Mouse (Mus musculus) midbrain, embryonic 16.5 days (tissue): ENCODE measurements at regions not wholly inside any gene's neighbourhood (a gene's known extent, or its start where the extent isn't known, plus 50 kb on each side); places are given as distances from the start of the nearest gene placed in this dataset. TPM values are rescaled to one million over a fixed set of nuclear protein-coding genes. Genes with fewer than 3 reads are reported as not detected.

Experiments used
- ATAC-seq: fragments of 200-750 bp; cut with Nextera tagmentation; 2 replicates; pipeline ENCODE4 v1.8.0; 2017; ENCODE audit warnings: moderate TSS enrichment
- H3K27ac ChIP-seq: fragments of 300-500 bp; sonication (generic); 2 replicates; pipeline ENCODE4 v1.5.1; 2014; ENCODE audit warnings: mild to moderate bottlenecking, low read length, mixed read lengths
- H3K27me3 ChIP-seq: fragments of 300-500 bp; sonication (generic); 2 replicates; pipeline ENCODE4 v1.6.1; 2014; ENCODE audit warnings: low read depth, low read length, mixed read lengths; ENCODE audit not compliant: control insufficient read depth, insufficient read depth
- H3K36me3 ChIP-seq: fragments of 300-500 bp; sonication (generic); 2 replicates; pipeline ENCODE4 v1.6.1; 2014; ENCODE audit warnings: mild to moderate bottlenecking, low read length, moderate library complexity, mixed read lengths; ENCODE audit not compliant: control insufficient read depth, insufficient read depth
- H3K4me1 ChIP-seq: fragments of 300-500 bp; sonication (generic); 2 replicates; pipeline ENCODE4 v1.6.1; 2014; ENCODE audit warnings: mild to moderate bottlenecking, low read length, mixed read lengths; ENCODE audit not compliant: control insufficient read depth, insufficient read depth
- H3K4me2 ChIP-seq: fragments of 300-500 bp; sonication (generic); 2 replicates; pipeline ENCODE4 v1.6.1; 2014; ENCODE audit warnings: mild to moderate bottlenecking, low read length, mixed read lengths
- H3K4me3 ChIP-seq: fragments of 300-500 bp; sonication (generic); 2 replicates; pipeline ENCODE4 v1.5.1; 2014; ENCODE audit warnings: low read depth, mild to moderate bottlenecking, low read length, moderate library complexity, mixed read lengths
- H3K9ac ChIP-seq: fragments of 300-500 bp; sonication (generic); 2 replicates; pipeline ENCODE4 v1.6.1; 2014; ENCODE audit warnings: low read depth, low read length, mixed read lengths
- H3K9me3 ChIP-seq: fragments of 300-500 bp; sonication (generic); replicated peaks from 2 replicates; pipeline ENCODE4 v1.6.1; 2014; ENCODE audit warnings: mild to moderate bottlenecking, low read length, mixed read lengths; ENCODE audit not compliant: control insufficient read depth, poor library complexity, severe bottlenecking
- WGBS: fragments of 180-500 bp; shearing (Covaris S2); extraction: QIAGEN DNeasy Blood & Tissue Kit; methylation state at CpG from one replicate; pipeline ENCODE4 v1.1.7; 2014; 5-methylcytosine and 5-hydroxymethylcytosine counted together
- microRNA-seq: library from miRNA; unstranded; fragments of <30 nt; microRNA quantifications from one replicate; pipeline ENCODE4, GENCODE M21; 2017

GRCm38 (mm10) chr8:36035339-36035738 lies 269.7 kb downstream of the Gm19410 start:
- no peak for ATAC-seq
- Histone ChIP-seq H3K4me2 (no peak overlapping the region), H3K4me3 (no peak overlapping the region), H3K4me1 (no peaks in the 10 kb centered on the region), H3K36me3 (no peaks in the 10 kb centered on the region), H3K27ac (no peak overlapping the region), H3K27me3 (no peaks in the 10 kb centered on the region), H3K9me3 (no peaks in the 10 kb centered on the region), H3K9ac (no peak overlapping the region)
- 91% methylated on average over 7 of the region's 7 CpGs for WGBS

- Histone ChIP-seq H3K9ac (no peak overlapping the region), H3K4me1 (no peaks in the 10 kb centered on the region), H3K27ac (no peak overlapping the region), H3K36me3 (no peaks in the 10 kb centered on the region), H3K27me3 (no peaks in the 10 kb centered on the region), H3K9me3 (no peaks in the 10 kb centered on the region), H3K4me3 (no peak overlapping the region), H3K4me2 (no peak overlapping the region)
- no peak for ATAC-seq
- WGBS: 75% methylated on average over 6 of the region's 6 CpGs
These were observed 270.7 kb downstream of the Gm19410 start for GRCm38 (mm10) chr8:36036271-36036670.

- ATAC-seq: no peak
- Histone ChIP-seq H3K36me3 (no peaks in the 10 kb centered on the region), H3K4me1 (no peaks in the 10 kb centered on the region), H3K9ac (no peak overlapping the region), H3K4me2 (no peak overlapping the region), H3K4me3 (no peak overlapping the region), H3K27me3 (no peaks in the 10 kb centered on the region), H3K9me3 (no peaks in the 10 kb centered on the region), H3K27ac (no peak overlapping the region)
- WGBS: 82% methylated on average over 6 of the region's 6 CpGs
These were observed 275.8 kb downstream of the Gm19410 start for GRCm38 (mm10) chr8:36041222-36041864.

GRCm38 (mm10) chr8:36042594-36042993 lies 277.0 kb downstream of the Gm19410 start:
- 84% methylated on average over 4 of the region's 4 CpGs for WGBS
- H3K4me2 ChIP-seq: no peak overlapping the region
- no peaks in the 10 kb centered on the region for H3K9me3 ChIP-seq
- ATAC-seq: no peak
- no peaks in the 10 kb centered on the region for H3K27me3 ChIP-seq
- H3K9ac ChIP-seq: no peak overlapping the region
- H3K4me1 ChIP-seq: no peaks in the 10 kb centered on the region
- no peak overlapping the region for H3K27ac ChIP-seq
- no peak overlapping the region for H3K4me3 ChIP-seq
- H3K36me3 ChIP-seq: no peaks in the 10 kb centered on the region

Small RNA genes in the stretch of these regions (microRNA-seq; reads per million reads assigned to microRNA genes)
- gene Gm22030: not detected
